Mouse (Mus musculus): Measurements from ENCODE around the gene Acoxl.

GRCm38 (mm10) chr2:128133865-128134264 is 295.2 kb downstream of the Acoxl start:
- no peak for TF ChIP-seq GATA1 (IDR thresholded peaks at IDR 0.05; ENCODE audit: low read length)
- no peak for TF ChIP-seq TAL1 (IDR thresholded peaks at IDR 0.05; ENCODE audit: low read length)

All from erythroblast, embryonic 14.5 days (primary cell).